Comparison of ENCODE assay signal across 10 mouse cellular contexts in genomic region chr5:14252583-14252982, GRCm38 (mm10).
DNase-seq lines count a peak whose midpoint lies in the region; ATAC-seq and TF ChIP-seq lines count a peak whose summit lies in the region.
"Had no signal": no experiment of that assay in that cellular context is flagged by ENCODE, and none has a peak within 500 bp of the region (broad histone marks: within the 10 kb centered on the region; RNA-seq: fewer than 3 reads in every experiment).

No protein-coding gene starts in this region.

- no peak for TF ChIP-seq POLR2A in cortical plate, adult 2 months (IDR thresholded peaks at IDR 0.05; ENCODE audit: extremely low read depth, insufficient read depth, low read length)

- TF ChIP-seq CTCF in cortical plate, adult 2 months (IDR thresholded peaks at IDR 0.05; ENCODE audit: extremely low read depth, insufficient read depth, low read length), result peak; percentile 24; the same call in 1 of the 2 replicates
- peak; percentile 48 for TF ChIP-seq CTCF in liver, postnatal 0 days (IDR thresholded peaks at IDR 0.05; ENCODE audit: low read depth)

- no peaks in the 10 kb centered on the region for H3K36me3 ChIP-seq in liver, postnatal 0 days (replicated peaks; ENCODE audit: insufficient read depth, low read length)
- H3K36me3 ChIP-seq: embryonic facial prominence, embryonic 12.5 days; liver, embryonic 13.5 days had no signal

- no peak overlapping the region for H3K4me2 ChIP-seq in liver, postnatal 0 days (ENCODE audit: low read depth, low read length)
- H3K4me2 ChIP-seq: embryonic facial prominence, embryonic 12.5 days; liver, embryonic 13.5 days had no signal

- 36% methylated on average over 8 of the region's 8 CpGs for WGBS in liver, postnatal 0 days (ENCODE audit: insufficient replicate concordance)

- no peak overlapping the region for H3K27ac ChIP-seq in cortical plate, adult 2 months (ENCODE audit: insufficient read depth, low read length)
- H3K27ac ChIP-seq in liver, postnatal 0 days (ENCODE audit: low read depth), result no peak overlapping the region
- H3K27ac ChIP-seq: embryonic facial prominence, embryonic 12.5 days; liver, embryonic 13.5 days had no signal

- H3K4me3 ChIP-seq in cortical plate, adult 2 months (ENCODE audit: insufficient read depth, low read length), result no peak overlapping the region
- H3K4me3 ChIP-seq in liver, postnatal 0 days (ENCODE audit: low read depth, low read length), result no peak overlapping the region
- H3K4me3 ChIP-seq: embryonic facial prominence, embryonic 12.5 days; liver, embryonic 13.5 days had no signal

- no peak for TF ChIP-seq EP300 in liver, postnatal 0 days (IDR thresholded peaks at IDR 0.05; ENCODE audit: low read depth)

- DNase-seq in heart, postnatal 14 days, result peak; percentile 23 to 29
- no peak for DNase-seq in heart, postnatal 25 days (ENCODE audit: low spot score)
- DNase-seq in right cerebral cortex, postnatal 14 days, result peak; percentile 51
- no peak for DNase-seq in right cerebral cortex, postnatal 25 days
- DNase-seq in liver, postnatal 0 days, result peak; percentile 22
- DNase-seq in spleen, postnatal 4 days (ENCODE audit: low spot score in 2 of 2), result no peak
- no peak for DNase-seq in left cerebral cortex, adult 8-10 months (ENCODE audit: low spot score in 2 of 2)
- DNase-seq: liver, embryonic 13.5 days had no signal

- H3K4me1 ChIP-seq in cortical plate, adult 2 months (ENCODE audit: control insufficient read depth, insufficient read depth, low read length), result no peaks in the 10 kb centered on the region
- no peaks in the 10 kb centered on the region for H3K4me1 ChIP-seq in liver, postnatal 0 days (ENCODE audit: insufficient read depth)
- H3K4me1 ChIP-seq: embryonic facial prominence, embryonic 12.5 days; liver, embryonic 13.5 days had no signal

- intact Hi-C loops in heart, postnatal 14 days (cut with DNase I), result no loop called here
- intact Hi-C loops in heart, postnatal 25 days (cut with DNase I), result no loop called here

- H3K9me3 ChIP-seq in liver, postnatal 0 days (ENCODE audit: low read length), result no peaks in the 10 kb centered on the region
- H3K9me3 ChIP-seq: embryonic facial prominence, embryonic 12.5 days; liver, embryonic 13.5 days had no signal

- no peaks in the 10 kb centered on the region for H3K27me3 ChIP-seq in liver, postnatal 0 days (ENCODE audit: insufficient read depth, low read length)
- H3K27me3 ChIP-seq: embryonic facial prominence, embryonic 12.5 days; liver, embryonic 13.5 days had no signal

- no peak overlapping the region for H3K9ac ChIP-seq in liver, postnatal 0 days (replicated peaks)
- H3K9ac ChIP-seq: embryonic facial prominence, embryonic 12.5 days; liver, embryonic 13.5 days had no signal

- ATAC-seq in liver, postnatal 0 days, result no peak

Comparison
In these comparisons a context has a peak if more than half of its experiments do, and no peak if none do; other contexts are left out.
1. DNase-seq: peak in heart, postnatal 14 days (2 of 2), right cerebral cortex, postnatal 14 days (single experiment) and liver, postnatal 0 days (single experiment); none in heart, postnatal 25 days (single experiment), right cerebral cortex, postnatal 25 days (single experiment), spleen, postnatal 4 days (0 of 2) and left cerebral cortex, adult 8-10 months (0 of 2).